Mouse (Mus musculus): ENCODE measurements around the gene Nme1. TPM values are rescaled to one million over a fixed set of nuclear protein-coding genes. Genes with fewer than 3 reads are reported as not detected.
A peak's percentile ranks its signal among the peaks of the same experiment; 100 is the strongest.

Gene Nme1
- total RNA-seq (2021), result 21.4 and 34.2 TPM in 2 replicates
- long read RNA-seq, transcript Nme1-203 (5 exons, 3,181 nt), result major isoform, 139 of 162 reads
- long read RNA-seq, transcript Nme1-201 (4 exons, 493 nt), result minor isoform, 5 of 162 reads
- long read RNA-seq, partial matches to known transcripts, result 2 of 162 reads
- long read RNA-seq, other reads (novel, unspliced or antisense), result 16 of 162 reads

DNA sequence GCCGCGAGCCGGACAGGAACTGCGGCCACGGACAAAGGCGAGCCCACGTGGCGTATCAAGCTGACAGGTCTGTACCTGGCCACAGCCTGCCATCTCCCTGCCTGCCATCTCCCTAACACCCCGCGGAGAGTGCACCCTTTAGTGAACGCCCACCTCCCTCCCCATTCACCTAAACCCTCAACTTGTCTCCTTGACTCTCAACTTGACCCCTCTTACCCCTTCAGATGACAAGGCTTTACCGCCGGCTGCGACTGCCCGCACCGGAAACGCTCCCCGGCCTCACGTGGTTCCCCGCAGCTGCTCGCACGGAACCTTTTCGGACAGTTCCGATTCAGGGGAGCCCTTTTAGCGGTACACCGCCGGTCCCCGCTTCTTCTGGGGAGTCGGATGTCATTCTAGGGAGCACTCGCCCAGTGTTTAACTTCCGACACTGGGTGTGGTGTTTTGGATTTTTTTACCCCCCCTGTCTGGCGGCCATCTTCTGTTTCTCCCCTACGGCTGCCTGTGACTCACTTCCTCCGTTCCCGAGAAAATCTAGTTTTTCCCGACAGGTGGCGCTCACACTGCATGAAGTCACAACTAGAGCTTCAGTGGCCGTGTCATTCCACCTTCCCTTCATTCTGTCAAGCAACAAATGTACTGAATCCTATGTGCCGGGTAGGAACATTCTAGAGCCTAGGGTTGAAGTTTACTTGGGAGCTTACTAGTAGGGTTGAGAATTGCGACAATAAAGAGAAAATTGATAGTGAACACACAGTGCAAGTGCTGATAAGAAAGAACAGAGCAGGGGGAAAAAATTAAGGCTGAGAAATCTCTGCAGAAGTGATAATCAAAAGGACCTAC is at the start of gene Nme1, which contains the start of gene Gm20390:
TSS of gene Nme1 (minus strand) at position 517 of the 843 bp plus-strand sequence.
TSS of gene Gm20390 (minus strand) at position 289 of the 843 bp plus-strand sequence.
- peak; percentile 93 for DNase-seq

DNA sequence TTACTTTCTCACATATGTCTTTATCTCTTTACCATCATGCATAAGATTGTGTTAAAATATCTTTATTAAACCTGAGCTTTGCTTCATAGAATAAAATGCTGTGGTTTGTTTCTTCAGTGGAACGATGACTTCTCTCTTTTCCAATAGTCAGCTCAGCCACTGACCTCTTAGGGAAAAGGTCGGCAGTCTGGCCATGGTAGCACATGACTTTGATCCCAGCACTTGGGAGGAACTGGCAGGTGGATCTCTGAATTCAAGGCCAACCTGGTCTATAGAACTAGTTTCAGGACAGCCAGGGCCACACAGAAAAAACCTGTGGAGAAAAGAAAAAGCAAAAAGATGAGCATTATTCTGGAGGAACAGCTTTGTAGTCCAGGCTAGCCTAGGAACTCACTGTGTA is 35.0 kb upstream of the Nme1 start:
- no peak for DNase-seq

DNA sequence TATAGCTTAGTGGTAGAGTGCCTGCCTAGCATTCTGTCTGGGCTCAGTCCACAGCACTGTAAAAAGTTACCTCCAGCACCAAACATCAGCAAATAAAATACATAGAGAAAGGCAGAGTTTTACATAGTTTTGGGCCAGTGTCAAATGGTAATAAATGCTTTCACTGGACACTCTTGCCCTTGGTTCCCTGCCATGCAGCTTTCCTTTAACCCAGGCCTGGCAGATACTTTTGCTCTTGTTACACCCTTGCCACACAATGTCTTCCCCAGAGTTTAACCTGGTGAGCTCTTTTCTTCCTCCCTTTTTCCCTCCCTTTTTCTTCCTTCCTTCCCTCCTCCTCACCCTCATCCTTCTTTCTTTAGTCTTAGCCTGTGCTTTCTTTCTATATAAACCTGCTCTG is 31.0 kb upstream of the Nme1 start:
- no peak for DNase-seq

DNA sequence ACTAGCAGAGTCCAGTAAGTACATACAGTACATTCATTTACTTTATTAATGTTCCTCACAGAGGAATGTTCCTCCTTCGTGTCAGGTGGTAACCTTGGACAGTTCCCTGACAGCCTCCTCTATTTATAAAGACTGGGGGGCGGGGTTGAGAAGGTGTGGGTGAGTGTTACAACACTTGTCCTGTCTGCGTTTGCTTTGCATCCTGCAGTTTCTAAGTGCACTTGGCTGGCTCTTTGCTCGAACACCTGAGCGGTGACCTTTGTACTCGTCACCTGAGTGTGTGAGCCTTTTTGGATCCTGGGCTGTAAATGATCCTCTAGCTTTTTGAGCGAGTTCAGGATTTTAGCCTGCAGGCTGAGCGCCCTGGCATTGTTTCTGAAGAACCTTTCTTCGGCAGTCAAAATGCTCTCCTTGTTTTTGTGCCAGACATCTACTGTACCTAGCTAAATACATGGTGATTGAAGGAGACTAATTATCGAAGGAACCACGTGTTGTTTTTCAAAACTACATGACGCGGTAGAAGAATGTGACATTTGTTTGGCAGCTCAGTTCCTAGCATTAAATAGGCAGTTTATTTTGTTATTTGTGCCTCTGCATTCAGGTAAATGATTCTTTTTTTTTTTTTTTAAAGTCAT is 28.9 kb upstream of the Nme1 start:
- DNase-seq, result no peak

DNA sequence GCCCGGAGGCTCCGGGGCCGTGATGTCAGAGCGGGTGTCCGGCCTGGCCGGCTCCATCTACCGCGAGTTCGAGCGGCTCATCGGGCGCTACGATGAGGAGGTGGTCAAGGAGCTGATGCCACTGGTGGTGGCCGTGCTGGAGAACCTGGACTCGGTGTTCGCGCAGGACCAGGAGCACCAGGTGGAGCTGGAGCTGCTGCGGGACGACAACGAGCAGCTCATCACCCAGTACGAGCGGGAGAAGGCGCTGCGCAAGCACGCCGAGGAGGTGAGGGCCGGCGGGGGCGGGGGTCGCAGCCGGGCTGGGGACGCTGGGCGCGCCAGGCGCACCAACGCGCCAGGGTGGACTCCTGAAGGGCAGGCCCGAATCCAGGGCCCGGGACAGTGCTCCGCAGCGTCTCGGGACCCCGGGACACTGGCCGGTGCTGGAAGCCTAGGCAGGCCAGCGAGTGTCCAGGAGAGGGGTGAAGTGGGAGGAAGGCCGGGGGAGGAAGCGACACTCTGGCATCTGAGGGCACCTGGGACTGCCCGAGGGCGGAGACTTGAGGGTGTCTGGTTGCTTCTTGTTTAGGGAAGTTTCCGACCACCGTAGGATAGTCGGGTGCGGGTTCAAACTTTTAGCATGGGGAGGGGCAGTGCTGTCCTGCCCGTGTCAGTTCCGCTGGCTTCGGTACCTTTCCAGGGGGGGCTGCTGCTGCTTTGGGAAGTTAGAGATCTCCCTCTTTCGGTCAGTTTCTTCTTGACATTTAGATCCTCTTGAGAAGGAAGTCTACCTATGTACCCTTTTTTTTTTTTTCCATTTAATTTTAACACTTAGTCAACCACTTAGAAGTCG is 28.2 kb upstream of the Nme1 start:
- DNase-seq, result peak; percentile 37

DNA sequence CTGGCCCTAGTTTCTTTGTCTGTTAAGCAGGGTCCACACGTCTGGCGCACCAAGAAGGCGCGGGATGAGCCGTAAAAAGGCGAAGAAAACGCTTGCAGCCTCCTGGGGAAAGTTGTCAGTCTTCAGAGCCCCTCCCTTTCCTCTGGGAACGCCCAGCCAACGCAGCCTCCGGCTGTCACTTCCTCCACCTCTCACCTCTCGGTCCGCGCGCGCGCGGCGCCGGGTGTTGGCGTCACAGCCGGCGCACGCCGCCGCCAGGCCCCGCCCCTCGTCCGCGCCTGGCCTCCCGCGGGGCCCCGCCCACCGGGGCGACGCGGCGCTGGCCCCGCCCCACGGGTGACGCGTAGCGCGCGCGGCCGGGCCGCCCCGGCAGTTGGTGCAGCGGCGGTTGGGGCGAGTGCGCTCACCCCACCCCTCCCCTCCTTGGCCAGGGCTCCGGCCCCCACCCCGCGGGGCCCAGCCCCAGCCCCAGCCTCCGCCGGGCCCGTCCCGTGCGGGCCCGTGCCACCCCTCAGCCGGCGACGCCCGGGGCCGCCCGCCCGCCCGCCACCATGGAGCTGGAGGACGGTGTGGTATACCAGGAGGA is 27.5 kb upstream of the Nme1 start, which contains the start of gene Spag9:
TSS of gene Spag9 (plus strand) at position 372 of the 586 bp plus-strand sequence.
- DNase-seq, result peak; percentile 95

DNA sequence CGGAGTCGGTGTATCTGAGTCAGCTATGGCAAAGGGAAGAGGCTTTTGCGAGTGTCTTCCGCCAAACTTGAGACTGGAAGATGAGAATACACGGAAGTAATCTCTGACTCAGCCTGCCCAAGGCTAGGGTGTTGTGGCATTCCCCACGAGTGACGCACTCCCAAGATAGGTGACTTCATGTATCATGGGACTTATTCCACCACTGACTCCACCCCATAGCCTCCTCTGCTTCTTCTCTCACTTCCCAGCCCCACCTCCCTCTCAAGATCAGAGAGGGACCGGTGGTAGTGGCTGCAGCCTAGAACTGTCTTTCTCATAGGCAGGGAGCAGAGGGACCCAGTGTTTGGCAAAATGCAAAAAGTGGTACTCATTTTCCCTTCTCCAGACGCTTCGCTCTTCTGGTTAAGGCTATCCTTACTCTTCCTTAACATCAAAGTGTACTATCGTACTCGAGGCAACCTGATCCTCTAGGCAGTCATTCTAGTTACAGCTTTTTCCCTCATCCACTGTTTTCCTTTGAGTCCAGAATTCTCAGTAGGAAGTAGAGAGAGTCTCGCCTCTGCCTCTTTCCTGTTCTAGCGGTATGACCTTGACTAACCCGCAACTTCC is 26.9 kb upstream of the Nme1 start:
- peak; percentile 74 for DNase-seq

DNA sequence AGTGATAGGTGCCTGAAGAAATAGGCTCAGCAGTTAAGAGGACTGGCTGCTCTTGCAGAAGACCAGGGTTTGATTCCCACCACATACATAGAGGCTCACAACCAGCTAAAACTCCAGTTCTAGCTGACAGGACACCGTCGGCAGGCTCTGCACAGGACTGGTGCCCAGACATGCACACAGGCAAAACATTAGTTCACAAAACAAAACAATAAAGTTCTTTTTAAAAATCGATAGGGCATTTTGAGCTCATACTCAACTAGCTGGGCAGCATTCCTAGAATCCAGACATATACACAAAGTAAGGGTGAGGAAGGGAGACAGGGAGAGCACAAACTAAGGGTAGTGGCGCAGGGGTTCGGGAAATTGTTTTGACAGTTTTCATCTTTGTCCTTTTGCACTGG is 26.2 kb upstream of the Nme1 start:
- no peak for DNase-seq

DNA sequence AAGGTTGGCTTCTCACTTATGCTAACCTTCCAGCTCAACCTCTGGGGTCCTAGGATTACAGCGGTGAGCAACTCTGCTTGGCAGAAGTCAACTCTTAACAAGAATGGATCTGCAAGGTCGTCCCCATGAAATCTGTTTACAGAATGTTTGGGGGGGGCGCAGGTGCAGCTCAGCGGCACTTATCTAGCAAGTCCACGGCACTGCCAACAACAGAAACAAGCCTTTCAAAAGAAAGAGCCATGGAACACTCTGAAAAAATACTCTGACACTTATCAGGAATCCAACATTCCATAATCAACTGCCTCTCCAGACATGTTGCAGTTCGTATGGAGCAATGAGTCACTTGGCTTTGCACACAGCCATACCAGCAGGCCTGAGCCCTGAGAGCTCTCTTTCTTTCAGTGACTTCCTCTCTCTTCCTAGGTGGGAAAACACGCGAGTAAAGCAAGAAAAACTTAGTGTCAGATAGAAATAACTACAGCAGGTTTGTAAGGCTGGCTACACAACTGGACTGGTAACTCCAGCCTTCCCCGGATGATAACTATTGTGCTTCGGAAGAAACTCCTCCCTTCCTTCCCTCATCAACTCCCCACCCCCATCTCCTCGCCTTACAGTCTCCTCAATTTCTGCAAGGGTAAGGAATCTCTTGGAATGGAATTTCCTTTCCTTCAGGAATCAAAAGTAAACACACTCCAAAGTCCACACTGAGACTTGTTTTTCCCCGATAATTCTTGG is 20.2 kb upstream of the Nme1 start:
- no peak for DNase-seq

DNA sequence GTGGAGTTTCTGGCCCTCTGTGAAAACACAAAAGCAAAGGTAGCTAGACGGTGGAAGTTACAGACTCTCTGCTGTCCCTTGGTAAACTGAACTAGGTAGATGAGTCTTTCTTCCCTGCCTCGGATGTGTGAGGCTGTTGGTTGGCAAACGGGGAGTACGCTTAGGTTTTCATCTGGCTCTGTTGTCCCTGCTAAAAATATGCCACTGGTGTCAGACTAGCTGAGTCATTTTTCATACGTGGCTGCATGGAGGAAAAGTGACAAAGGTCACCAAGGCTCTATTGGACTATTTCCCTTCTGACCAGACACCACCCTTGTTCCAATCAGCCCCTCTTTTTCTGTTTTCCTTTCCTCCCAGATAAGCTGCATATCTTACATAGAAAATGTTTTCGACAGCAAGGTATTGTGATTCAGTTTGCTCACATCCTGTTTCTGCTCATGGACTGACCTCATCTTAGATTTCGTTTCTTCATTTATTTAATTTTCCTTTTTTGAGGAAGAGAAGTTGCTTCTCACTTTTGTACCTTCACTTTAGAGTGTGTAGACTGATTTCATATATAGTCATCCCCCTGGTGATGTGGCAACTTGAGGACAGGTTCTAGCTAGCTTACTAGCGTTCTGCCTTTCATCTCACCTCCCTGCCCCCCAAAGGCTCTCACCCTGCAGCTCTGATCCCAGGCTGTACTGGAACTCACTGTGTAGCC is 19.5 kb upstream of the Nme1 start:
- DNase-seq, result no peak

DNA sequence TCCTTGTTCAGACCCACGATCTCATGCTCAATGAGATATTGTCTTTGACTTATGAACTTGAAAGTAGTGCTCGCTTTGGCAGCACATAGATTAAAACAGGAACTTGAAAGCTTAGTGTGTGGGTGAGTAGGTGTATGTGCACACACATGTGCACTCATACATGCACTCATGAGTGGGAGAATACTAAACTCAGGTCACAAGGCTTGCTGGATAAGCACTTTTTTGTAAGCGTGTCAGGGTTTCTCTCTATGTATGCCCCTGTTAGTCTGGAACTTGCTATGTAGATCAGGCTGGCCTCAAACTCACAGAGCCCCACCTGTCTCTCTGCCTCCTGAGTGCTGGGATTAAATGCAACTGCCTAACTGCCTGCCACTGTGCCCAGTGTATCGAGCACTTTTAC is 18.7 kb upstream of the Nme1 start:
- DNase-seq, result no peak

DNA sequence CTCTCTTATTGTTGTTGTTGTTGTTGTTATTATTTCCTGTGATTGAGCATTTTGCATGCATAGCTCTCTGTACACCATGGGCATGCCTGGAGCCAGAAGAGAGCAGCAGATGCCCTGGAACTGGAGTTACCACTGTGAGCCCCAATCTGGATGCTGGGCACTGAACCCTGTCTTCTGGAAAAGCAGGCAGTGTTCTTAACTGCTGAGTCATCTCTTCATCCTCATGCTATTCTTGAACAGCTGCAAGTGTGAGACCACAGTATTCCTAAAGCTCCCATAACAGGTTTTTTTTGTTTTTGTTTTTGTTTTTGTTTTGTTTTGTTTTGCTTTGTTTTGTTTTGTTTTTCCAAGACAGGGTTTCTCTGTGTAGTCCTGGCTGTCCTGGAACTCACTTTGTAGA is 18.0 kb upstream of the Nme1 start:
- DNase-seq, result no peak

DNA sequence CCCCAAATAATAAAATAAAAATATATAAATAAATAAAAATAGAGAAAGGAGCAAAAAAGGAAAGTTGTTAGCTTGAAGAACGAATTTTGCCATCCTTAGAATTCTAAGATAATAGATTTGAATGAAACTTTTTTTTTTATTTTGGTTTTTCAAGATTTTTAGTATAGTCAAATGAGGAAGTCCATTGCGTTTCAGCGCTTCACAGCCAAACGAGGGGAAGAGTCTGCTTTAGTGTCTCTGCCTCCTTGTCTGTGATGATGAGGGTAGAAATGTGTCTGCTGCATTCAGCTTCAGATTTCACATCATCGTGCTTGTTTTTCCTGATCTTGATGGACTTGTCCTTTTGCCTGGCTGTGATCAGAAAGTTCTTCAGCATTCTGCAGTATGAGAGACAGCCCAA is 16.9 kb upstream of the Nme1 start:
- no peak for DNase-seq

DNA sequence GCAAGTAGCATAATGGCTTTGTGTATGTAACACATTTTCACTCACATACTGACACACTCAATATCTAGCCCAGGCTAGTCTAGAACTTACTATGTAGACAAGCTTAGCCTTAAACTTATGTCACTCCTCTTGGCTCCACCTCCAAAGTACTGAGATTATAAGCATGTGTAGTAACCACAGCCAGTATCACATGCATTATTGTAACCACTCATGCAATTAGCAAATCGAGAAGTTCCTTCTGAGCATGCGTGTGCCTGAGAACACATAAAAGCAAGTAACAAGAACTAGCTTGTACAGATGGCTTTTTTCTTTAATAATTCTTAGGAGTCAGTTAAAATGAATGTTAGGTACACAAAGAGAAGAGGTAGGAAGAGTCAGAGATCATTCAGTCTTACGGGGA is 16.3 kb upstream of the Nme1 start:
- no peak for DNase-seq

DNA sequence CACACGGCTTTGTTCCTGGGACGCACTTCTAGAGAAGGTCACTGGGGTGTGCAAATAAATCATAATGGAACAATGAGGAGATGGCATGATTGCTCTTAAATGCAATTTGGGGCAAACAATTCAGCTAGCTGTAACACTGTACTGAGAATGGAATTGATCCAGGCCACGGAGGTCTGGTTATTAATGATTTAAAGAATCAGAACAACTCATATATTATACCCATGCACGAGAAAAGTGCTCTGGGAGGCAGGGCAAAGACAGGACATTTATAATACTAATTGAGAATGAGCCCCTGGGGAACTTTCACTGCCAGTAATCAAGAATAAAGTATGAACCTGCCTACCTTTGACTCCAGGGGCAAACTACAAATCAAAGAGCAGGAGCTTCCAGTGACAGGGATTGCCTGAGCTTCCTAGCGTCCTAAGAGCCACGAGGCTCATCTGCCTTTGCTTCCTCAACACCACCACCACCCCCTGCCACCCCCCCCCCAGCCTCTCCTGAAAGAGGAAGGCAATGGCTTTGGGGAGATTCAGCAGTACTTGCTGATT is 11.3 kb upstream of the Nme1 start:
- no peak for DNase-seq

DNA sequence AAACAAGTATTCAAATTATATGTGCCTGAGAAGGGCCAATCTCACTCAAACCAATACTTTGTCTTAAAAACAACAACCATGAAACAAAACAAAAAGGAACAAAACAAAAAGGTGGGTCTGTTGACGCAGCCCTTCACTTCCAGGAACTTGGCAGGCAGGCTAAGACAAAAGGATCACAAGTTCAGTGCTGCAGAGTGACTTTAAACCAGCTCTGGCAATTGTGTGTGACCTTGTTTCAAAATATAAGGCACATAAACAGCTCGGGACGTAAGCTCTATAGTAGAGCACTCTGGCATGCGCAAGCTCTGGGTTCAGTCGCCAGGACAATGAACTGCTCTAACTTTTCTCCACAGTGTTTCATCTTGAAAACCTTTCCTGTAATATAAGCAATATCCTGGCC is 4.6 kb upstream of the Nme1 start:
- DNase-seq, result no peak

DNA sequence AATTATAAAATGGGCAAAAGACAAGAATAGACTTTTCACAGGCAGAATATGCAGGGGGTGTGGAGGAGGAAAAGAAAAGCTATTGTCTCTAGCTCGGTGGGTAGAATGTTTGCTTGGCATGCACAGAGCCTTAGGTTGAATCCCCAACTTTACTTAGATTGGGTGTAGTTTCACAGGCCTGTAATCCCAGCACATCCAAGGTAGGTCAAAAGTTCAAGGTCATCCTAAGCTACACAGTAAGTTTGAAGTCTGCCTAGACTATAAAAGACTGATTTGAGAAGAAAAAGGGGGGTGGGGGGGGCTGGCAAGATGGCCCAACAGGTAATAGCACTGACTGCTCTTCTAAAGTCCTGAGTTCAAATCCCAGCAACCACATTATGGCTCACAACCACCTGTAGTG is 1.5 kb upstream of the Nme1 start:
- no peak for DNase-seq

DNA sequence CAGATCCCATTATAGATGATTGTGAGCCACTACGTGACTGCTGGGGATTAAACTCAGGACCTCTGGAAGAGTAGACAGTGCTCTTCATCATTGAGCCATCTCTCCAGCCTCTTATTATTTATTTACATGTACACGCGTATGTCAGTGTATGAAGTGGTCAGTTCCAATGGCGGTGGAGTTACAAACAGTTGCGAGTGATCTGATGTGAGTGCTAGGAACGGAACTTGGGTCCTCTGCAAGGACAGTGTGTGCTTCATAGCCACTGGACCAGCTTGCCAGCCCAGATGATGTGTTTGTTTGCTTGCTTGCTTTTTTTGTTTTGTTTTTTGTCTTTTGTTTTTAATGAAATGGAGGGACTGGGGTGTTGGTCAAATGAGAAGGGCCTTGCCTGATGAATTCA is 850 bp upstream of the Nme1 start:
- no peak for DNase-seq

DNA sequence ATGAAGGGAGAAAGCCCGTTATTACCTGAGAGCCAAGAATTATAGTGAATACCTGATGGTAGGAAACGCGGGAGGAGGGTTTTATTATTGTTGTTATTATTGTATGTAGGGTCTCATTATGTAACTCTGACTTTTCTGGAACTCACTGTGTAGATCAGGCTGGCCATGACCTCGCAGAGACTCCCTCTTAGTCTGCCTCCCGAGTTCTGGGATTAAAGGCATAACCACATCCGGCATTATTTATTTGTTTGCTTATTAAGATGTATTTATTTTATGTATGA is 467 bp upstream of the Nme1 start:
- no peak for DNase-seq

DNA sequence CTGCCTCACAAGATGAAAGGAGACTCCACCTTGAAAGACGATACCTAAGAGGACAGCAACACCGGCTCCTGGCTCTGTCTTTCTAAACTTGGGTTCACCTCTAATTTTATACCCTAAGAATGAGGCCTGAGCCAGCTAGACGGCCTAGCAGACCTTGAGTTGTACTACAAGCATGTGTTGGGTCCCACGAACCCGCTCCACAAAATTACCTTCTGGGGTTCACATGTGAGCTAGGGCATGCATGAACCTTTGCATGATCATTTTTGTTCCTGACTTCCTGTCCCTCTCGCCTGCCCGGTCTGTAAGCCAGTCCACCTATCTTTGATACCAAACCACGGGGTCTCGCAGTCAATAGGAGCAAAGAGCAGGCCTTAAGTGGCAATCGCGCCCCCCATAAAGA is 940 bp downstream of the Nme1 start:
- DNase-seq, result no peak
